Mouse (Mus musculus) intestine, embryonic 15.5 days (tissue): ENCODE results near the gene Cyp24a1. TPM values are rescaled to one million over a fixed set of nuclear protein-coding genes. Genes with fewer than 3 reads are reported as not detected.

Experiments
- ATAC-seq: fragments of 200-750 bp; cut with Nextera tagmentation; 2 replicates; pipeline ENCODE4 v1.8.0; 2017; ENCODE audit warnings: moderate TSS enrichment, moderate library complexity
- H3K27ac ChIP-seq: fragments of 300-500 bp; sonication (generic); 2 replicates; pipeline ENCODE4 v1.5.1; 2015; ENCODE audit warnings: mild to moderate bottlenecking, inconsistent platforms
- H3K27me3 ChIP-seq: fragments of 300-500 bp; sonication (generic); replicated peaks from 2 replicates; pipeline ENCODE4 v1.6.1; 2015; ENCODE audit warnings: inconsistent platforms
- H3K36me3 ChIP-seq: fragments of 300-500 bp; sonication (generic); 2 replicates; pipeline ENCODE4 v1.6.1; 2015; ENCODE audit warnings: inconsistent platforms
- H3K4me1 ChIP-seq: fragments of 300-500 bp; sonication (generic); replicated peaks from 2 replicates; pipeline ENCODE4 v1.6.1; 2015; ENCODE audit warnings: inconsistent platforms
- H3K4me2 ChIP-seq: fragments of 300-500 bp; sonication (generic); replicated peaks from 2 replicates; pipeline ENCODE4 v1.6.1; 2015; ENCODE audit warnings: mild to moderate bottlenecking, inconsistent platforms
- H3K4me3 ChIP-seq: fragments of 300-500 bp; sonication (generic); replicated peaks from 2 replicates; pipeline ENCODE4 v1.5.1; 2015; ENCODE audit warnings: inconsistent platforms
- H3K9ac ChIP-seq: fragments of 300-500 bp; sonication (generic); 2 replicates; pipeline ENCODE4 v1.6.1; 2015; ENCODE audit warnings: inconsistent platforms
- H3K9me3 ChIP-seq: fragments of 300-500 bp; sonication (generic); 2 replicates; pipeline ENCODE4 v1.6.1; 2016; ENCODE audit warnings: inconsistent platforms
- WGBS: fragments of 180-500 bp; shearing (Covaris S2); methylation state at CpG from one replicate; pipeline ENCODE4 v1.1.7; 2015; 5-methylcytosine and 5-hydroxymethylcytosine counted together
- polyA plus RNA-seq: library from polyadenylated mRNA; unstranded; fragments of >200 nt; fragmentation: Nextera tagmentation; extraction: Ambion mirVana; gene quantifications from 2 replicates; pipeline ENCODE4 v1.2.1, GENCODE M21; 2015

The Cyp24a1 gene
- polyA plus RNA-seq, 1 experiment from 2014 or later: not detected

DNA sequence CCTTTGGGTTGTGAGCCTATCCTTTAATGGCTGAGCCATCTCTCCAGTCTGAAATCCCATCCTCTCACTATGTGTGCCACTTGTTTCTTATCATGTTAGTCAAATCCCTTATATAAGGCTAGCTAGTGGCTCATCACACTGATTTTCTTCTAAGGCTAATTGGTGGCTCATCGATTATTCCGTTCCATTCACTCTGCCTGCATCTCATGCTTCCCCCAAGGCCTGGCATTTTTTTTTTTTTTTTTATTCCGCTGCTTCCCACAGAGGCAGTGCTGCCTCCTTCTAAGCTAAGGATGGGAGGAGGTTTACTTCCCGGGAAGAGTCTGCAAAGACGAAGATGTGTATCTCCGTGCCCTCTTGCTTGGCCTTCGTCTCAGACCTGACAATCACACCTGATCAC is 9.7 kb downstream of the Cyp24a1 start:
- no peak overlapping the region for H3K27ac ChIP-seq
- H3K4me1 ChIP-seq: no peaks in the 10 kb centered on the region
- H3K9me3 ChIP-seq: no peaks in the 10 kb centered on the region
- 74% methylated on average over 7 of the region's 7 CpGs for WGBS
- H3K9ac ChIP-seq: no peak overlapping the region
- ATAC-seq: no peak
- H3K27me3 ChIP-seq: peaks cover 6% of the 10 kb centered on the region
- no peaks in the 10 kb centered on the region for H3K36me3 ChIP-seq
- no peak overlapping the region for H3K4me2 ChIP-seq
- no peak overlapping the region for H3K4me3 ChIP-seq

DNA sequence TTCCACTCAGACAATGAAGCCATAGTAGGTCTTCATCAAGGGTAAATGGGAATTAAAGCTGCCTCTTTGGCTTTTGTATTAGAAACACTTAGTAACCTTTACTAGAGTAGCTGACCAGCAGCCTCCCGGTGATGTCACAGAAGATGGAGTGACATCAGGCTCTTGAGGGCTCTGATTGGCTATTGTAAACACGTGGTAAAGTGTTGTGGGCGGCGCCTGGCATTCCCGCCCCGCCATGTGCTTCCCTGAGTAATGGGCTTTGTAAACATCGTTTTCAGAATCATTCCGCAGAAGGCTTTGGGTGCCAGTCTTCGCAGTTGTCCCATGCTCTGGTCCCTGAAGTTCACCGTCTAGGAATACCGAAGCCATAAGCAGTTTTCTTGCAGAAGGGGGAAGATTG is 13.0 kb downstream of the Cyp24a1 start:
- peaks cover 3% of the 10 kb centered on the region for H3K27me3 ChIP-seq
- no peak overlapping the region for H3K9ac ChIP-seq
- no peak overlapping the region for H3K4me3 ChIP-seq
- ATAC-seq: no peak
- H3K9me3 ChIP-seq: no peaks in the 10 kb centered on the region
- 66% methylated on average over 11 of the region's 11 CpGs for WGBS
- no peaks in the 10 kb centered on the region for H3K36me3 ChIP-seq
- no peak overlapping the region for H3K27ac ChIP-seq
- no peaks in the 10 kb centered on the region for H3K4me1 ChIP-seq
- no peak overlapping the region for H3K4me2 ChIP-seq

DNA sequence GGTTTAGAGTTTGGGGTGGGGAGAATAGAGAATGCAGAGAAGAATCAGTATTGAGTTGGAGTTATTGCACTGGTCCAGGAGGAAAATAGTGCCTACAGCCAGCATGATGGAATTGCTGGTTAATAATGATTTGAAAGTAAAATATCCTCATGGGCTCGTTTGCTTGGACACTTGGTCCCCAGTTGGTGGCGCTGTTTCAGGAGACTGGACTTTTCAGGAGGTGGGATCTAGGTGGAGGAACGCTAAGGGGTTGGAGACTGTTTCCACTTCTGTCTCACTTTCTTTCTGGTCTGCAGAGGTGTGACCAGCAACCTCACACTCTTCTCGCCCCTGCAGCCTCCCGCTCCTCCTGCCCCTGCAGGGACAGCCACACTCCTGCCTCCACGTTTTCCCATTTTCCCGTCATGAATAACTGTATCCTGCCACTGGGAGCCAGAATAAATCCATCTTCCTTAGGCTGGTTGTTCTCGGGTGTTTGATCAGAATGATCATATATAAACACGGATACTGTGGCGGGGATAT is 14.9 kb downstream of the Cyp24a1 start:
- Histone ChIP-seq H3K4me3 (no peak overlapping the region), H3K27me3 (peaks cover 3% of the 10 kb centered on the region), H3K4me2 (no peak overlapping the region), H3K9me3 (no peaks in the 10 kb centered on the region), H3K36me3 (no peaks in the 10 kb centered on the region), H3K27ac (no peak overlapping the region), H3K9ac (no peak overlapping the region), H3K4me1 (no peaks in the 10 kb centered on the region)
- 57% methylated on average over 10 of the region's 10 CpGs for WGBS
- ATAC-seq: no peak

DNA sequence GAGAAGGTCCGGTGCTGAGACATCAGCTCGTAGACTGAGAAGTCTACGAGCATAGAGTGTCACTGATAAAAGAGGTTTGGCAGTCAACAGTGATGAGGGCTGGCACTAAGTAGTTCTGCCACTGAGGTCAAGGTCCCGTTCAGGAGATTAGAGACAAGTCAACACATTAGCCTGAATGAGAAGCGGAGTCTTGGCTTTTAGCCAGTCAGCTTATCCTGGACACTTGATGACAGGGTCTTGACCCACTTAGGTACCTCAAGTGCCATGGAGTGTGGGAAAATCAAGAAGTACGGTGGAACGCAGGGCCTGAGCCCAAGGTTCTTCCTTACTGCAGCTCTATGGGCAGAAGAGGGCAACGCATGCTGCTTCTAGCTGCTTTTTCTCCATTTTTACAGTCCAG is 20.3 kb downstream of the Cyp24a1 start:
- no peak overlapping the region for H3K4me3 ChIP-seq
- no peak overlapping the region for H3K4me2 ChIP-seq
- no peaks in the 10 kb centered on the region for H3K36me3 ChIP-seq
- no peaks in the 10 kb centered on the region for H3K9me3 ChIP-seq
- no peak overlapping the region for H3K9ac ChIP-seq
- WGBS: 77% methylated on average over 8 of the region's 8 CpGs
- ATAC-seq: no peak
- no peaks in the 10 kb centered on the region for H3K27me3 ChIP-seq
- H3K4me1 ChIP-seq: no peaks in the 10 kb centered on the region
- H3K27ac ChIP-seq: no peak overlapping the region

DNA sequence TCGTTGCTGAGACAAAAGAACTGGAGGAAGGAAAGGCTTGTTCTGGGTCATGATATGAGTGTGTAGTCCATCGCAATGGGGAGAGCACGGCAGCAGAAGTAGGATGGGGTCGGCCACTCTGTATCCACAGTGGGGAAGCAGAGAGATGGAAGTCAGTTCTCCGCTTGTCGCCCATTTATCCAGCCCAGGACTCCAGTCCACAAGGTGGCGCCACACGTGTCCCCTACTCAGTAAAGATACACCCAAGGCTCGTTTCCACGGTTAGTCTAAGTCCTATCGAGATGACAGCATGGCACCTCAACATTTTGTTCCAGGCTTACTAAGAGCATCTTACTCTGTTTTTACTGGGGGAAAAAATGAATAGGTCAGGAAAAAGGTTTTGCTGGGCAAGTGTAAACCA is 20.7 kb downstream of the Cyp24a1 start:
- no peak overlapping the region for H3K4me3 ChIP-seq
- H3K36me3 ChIP-seq: no peaks in the 10 kb centered on the region
- WGBS: 81% methylated on average over 11 of the region's 11 CpGs
- H3K9me3 ChIP-seq: no peaks in the 10 kb centered on the region
- H3K4me1 ChIP-seq: no peaks in the 10 kb centered on the region
- no peak overlapping the region for H3K9ac ChIP-seq
- no peak for ATAC-seq
- no peak overlapping the region for H3K4me2 ChIP-seq
- H3K27ac ChIP-seq: no peak overlapping the region
- no peaks in the 10 kb centered on the region for H3K27me3 ChIP-seq

DNA sequence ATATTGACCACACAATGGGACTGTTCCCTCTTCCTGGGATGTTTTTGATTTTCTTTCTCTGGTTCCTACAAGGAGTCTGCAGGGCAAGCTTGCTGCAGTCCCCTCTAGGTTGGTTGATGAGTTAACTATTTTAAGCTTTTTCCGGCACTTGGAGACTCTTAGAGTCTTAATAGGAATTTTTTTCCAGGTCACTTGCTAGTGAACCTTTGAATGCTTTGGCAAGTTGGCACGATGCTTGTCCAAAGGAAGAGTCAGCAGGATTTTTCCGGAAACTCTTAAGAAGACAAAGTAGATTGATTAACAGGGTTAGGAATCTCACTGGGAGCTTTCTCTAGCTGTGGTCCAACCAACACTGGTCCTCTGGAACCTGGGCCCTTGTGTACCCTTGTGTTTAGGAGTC is 21.8 kb downstream of the Cyp24a1 start:
- no peaks in the 10 kb centered on the region for H3K36me3 ChIP-seq
- 87% methylated on average over 3 of the region's 3 CpGs for WGBS
- H3K4me2 ChIP-seq: no peak overlapping the region
- no peak for ATAC-seq
- H3K4me1 ChIP-seq: no peaks in the 10 kb centered on the region
- H3K9me3 ChIP-seq: no peaks in the 10 kb centered on the region
- H3K9ac ChIP-seq: no peak overlapping the region
- no peaks in the 10 kb centered on the region for H3K27me3 ChIP-seq
- H3K4me3 ChIP-seq: no peak overlapping the region
- H3K27ac ChIP-seq: no peak overlapping the region

DNA sequence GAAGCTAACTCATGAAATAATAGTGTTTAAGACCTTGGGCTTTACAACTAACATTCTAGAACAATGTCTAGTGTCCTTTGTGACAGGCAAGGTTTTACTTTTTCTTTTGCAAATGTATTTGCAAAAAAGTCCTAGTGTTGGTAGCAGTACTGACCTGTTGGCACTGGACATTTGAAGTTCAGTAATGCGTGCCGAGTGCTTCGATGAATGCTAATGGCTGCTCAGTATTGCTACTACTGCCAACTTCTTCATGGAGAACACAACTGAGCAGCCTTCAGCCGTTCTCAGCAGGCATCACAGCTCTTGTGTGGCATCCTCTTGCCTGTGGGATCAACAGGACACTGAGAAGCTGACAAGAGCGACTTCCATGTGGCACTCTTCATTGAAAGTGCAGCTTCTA is 22.8 kb downstream of the Cyp24a1 start:
- no peaks in the 10 kb centered on the region for H3K36me3 ChIP-seq
- no peak overlapping the region for H3K27ac ChIP-seq
- no peaks in the 10 kb centered on the region for H3K4me1 ChIP-seq
- H3K9ac ChIP-seq: no peak overlapping the region
- H3K4me2 ChIP-seq: no peak overlapping the region
- H3K27me3 ChIP-seq: no peaks in the 10 kb centered on the region
- no peak for ATAC-seq
- no peaks in the 10 kb centered on the region for H3K9me3 ChIP-seq
- WGBS: 91% methylated on average over 5 of the region's 5 CpGs
- H3K4me3 ChIP-seq: no peak overlapping the region

DNA sequence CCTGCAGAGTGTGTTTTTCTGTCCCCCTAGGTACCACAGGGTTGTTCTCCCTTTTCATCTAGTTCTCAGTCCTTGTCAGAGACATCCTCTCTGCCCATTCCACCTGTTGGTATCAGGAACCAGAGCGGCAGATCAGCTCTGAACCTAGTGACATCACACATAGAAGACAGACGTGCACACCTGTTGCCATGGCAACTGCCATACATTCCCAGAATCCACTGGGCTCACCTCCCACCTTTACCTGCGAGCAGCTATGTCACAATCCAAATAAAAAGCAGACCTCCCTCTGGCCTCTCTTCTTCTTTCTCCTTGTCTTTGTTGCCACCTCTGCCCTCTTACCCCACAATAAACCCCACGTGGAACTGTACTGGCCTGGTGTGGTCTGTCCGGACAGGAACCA is 26.4 kb downstream of the Cyp24a1 start:
- Histone ChIP-seq H3K36me3 (no peaks in the 10 kb centered on the region), H3K4me3 (no peak overlapping the region), H3K4me1 (no peaks in the 10 kb centered on the region), H3K27ac (no peak overlapping the region), H3K4me2 (no peak overlapping the region), H3K27me3 (no peaks in the 10 kb centered on the region), H3K9me3 (no peaks in the 10 kb centered on the region), H3K9ac (no peak overlapping the region)
- whole genome bisulfite sequencing: 73% methylated on average over 5 of the region's 5 CpGs
- ATAC-seq: no peak

DNA sequence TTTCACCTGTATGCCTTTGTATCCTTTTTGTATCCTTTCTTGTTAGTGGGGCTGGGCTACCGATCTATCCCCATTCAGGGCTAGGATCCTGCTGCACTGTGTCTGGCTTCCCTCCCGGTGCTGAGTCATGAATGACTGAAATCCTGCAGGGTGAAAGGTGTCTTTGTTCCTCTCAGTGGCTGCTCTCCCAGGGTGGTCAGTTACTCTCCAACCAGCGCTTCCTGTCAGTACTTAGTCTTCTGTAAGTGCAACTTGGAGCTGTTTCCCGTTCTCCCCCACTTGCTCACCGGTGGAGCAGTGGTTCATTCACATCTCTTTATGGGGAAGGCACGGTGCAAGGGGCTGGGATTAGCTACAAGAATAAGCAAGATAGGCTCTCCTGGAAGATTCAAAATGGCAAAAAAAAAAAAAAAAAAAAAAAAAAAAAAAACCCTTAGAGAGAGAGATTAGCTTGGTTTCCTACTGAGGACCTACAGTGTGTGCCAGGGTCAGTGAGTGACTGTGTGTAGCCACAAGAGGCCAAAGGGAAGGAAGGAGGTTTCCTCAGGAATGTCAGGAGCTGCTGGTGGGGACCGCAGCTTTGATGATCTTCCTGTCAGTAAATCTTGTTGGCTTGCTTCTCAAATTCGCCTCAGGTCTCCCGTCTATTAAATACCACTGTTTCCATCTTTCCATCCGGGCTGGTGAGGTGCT is 27.2 kb downstream of the Cyp24a1 start:
- no peaks in the 10 kb centered on the region for H3K36me3 ChIP-seq
- H3K27me3 ChIP-seq: no peaks in the 10 kb centered on the region
- H3K4me2 ChIP-seq: 0 out of 2 replicates have a peak overlapping the region, but pooled peaks have one; percentile 3
- WGBS: 14% methylated on average over 10 of the region's 10 CpGs
- ATAC-seq: peak; percentile 45; the same call in 1 of the 2 replicates
- H3K27ac ChIP-seq: no peak overlapping the region
- H3K9me3 ChIP-seq: no peaks in the 10 kb centered on the region
- H3K9ac ChIP-seq: no peak overlapping the region
- no peak overlapping the region for H3K4me3 ChIP-seq
- H3K4me1 ChIP-seq: no peaks in the 10 kb centered on the region

DNA sequence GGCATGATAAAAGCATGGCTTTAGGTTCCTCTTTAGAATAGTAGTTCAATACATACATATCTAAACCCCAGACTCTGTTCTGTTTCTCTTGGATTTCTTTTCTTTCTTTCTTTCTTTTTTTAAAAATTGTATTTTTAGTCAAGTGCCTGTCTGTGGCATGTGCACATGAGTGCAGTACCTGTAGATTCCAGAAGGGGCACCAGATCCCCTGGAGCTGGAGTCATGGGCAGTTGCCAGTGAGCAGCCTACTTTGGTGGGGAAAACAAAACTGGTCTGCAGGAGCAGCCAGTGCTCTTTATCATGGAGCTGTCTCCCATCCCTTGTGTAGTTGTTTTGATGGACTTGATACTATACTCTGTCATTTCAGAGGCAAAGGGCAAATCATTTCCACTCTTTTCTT is 28.9 kb downstream of the Cyp24a1 start:
- Histone ChIP-seq H3K4me1 (no peaks in the 10 kb centered on the region), H3K9me3 (no peaks in the 10 kb centered on the region), H3K9ac (no peak overlapping the region), H3K36me3 (no peaks in the 10 kb centered on the region), H3K27me3 (no peaks in the 10 kb centered on the region), H3K4me2 (no peak overlapping the region), H3K27ac (no peak overlapping the region), H3K4me3 (no peak overlapping the region)
- ATAC-seq: no peak

DNA sequence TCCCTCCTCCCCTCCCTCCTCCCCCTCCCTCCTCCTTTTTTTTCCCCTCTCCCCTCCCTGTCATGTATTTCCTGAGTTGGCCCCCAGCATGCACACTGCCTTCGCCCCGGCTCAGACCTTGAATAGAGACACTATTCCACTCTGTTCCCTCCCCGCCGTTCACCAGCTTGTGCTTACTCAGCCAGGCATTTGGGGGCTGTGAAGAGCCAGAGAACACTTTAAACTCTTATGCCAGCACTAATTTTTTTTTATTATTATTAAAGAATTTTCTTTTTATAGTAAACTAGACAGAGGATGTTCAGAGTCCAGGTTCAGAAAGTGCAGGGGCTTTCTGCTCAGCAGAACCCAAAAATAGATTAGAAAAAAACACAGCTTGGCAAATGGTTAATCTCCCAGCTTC is 32.1 kb downstream of the Cyp24a1 start:
- ATAC-seq: no peak
- Histone ChIP-seq H3K4me2 (no peak overlapping the region), H3K27ac (no peak overlapping the region), H3K9ac (no peak overlapping the region), H3K4me3 (no peak overlapping the region), H3K9me3 (no peaks in the 10 kb centered on the region), H3K4me1 (0 out of 2 replicates have a peak, but pooled peaks cover 7% of the 10 kb centered on the region), H3K27me3 (no peaks in the 10 kb centered on the region), H3K36me3 (no peaks in the 10 kb centered on the region)
- WGBS: 55% methylated on average over 4 of the region's 4 CpGs

DNA sequence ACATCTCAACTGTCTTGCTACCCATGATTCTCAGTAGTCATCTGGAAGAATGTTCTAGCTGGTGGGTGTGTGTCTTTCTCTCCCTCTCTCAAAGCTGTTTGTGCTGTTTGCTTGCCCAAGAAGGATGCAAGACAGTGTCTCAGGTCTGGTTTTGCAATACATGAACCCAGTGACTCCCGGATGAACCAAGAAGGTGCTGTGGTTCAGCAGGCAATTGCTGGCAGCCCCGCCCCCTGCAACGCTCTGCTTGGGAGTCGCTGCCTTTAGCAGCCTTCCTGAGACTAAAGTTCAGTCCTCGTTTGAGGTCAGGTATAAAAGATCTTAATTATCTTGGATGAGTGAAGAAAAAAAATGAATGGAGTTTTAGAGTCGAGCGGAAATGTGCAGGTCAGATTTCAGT is 35.3 kb downstream of the Cyp24a1 start:
- Histone ChIP-seq H3K4me3 (no peak overlapping the region), H3K27ac (no peak overlapping the region), H3K36me3 (no peaks in the 10 kb centered on the region), H3K4me1 (0 out of 2 replicates have a peak, but pooled peaks cover 10% of the 10 kb centered on the region), H3K27me3 (no peaks in the 10 kb centered on the region), H3K9me3 (no peaks in the 10 kb centered on the region), H3K4me2 (no peak overlapping the region), H3K9ac (no peak overlapping the region)
- ATAC-seq: peak; percentile 61; the same call in 1 of the 2 replicates
- 51% methylated on average over 7 of the region's 7 CpGs for WGBS

DNA sequence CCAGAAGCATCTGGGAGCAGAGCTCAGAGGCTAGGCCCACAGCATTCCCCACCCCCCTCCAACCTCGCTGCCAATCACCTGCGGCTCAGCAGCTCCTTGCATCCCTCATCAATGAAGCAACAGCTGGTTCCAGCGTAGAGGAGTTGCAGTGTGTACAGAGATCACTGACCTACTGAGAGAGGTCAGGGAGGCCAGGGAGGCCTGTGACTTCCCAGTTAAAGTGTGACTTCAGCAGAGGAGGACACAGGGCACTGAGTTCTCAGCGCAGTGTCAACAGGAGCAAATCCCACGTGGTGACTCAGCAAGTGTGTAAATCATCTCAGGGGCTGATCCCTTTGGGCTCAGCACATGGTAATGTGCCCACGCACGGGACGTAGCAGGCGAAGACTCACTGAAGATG is 37.1 kb downstream of the Cyp24a1 start:
- Histone ChIP-seq H3K27me3 (no peaks in the 10 kb centered on the region), H3K4me1 (0 out of 2 replicates have a peak, but pooled peaks cover 10% of the 10 kb centered on the region), H3K9me3 (no peaks in the 10 kb centered on the region), H3K9ac (no peak overlapping the region), H3K36me3 (no peaks in the 10 kb centered on the region), H3K4me2 (no peak overlapping the region), H3K27ac (no peak overlapping the region), H3K4me3 (no peak overlapping the region)
- WGBS: 33% methylated on average over 9 of the region's 9 CpGs
- ATAC-seq: peak; percentile 56
